10 mouse cellular contexts compared by ENCODE assay signal in genomic region chr4:127536952-127537351, GRCm38 (mm10).
DNase-seq lines count a peak whose midpoint lies in the region; TF ChIP-seq lines count a peak whose summit lies in the region.
"Had no signal": no experiment of that assay in that cellular context is flagged by ENCODE, and none has a peak within 500 bp of the region (broad histone marks: within the 10 kb centered on the region; RNA-seq: fewer than 3 reads in every experiment).

No protein-coding gene starts in this region.

- TF ChIP-seq RAD21 in MEL (IDR thresholded peaks at IDR 0.05; ENCODE audit: low read depth, low read length): no peak; the same call in 1 of the 2 replicates

- TF ChIP-seq POLR2A in heart, adult 2 months (IDR thresholded peaks at IDR 0.05; ENCODE audit: insufficient read depth, low read depth, low read length): no peak
- TF ChIP-seq POLR2A in MEL (IDR thresholded peaks at IDR 0.05; ENCODE audit: control insufficient read depth in 1 of 2, insufficient read depth in 1 of 2, low read depth in 1 of 2, low read length in 2 of 2, poor library complexity in 1 of 2): no peak

- DNase-seq in heart, adult 2 months: no peak
- no peak for DNase-seq in heart, adult 18-20 months
- peak; percentile 35 to 39 for DNase-seq in left cerebral cortex, postnatal 25 days (ENCODE audit: low spot score in 2 of 2)
- no peak for DNase-seq in left cerebral cortex, adult 18-20 months (ENCODE audit: low spot score in 2 of 2)
- DNase-seq in 416B (ENCODE audit: low read depth) (peak; percentile 8), MEL (ENCODE audit: low read depth, low spot score) (peak; percentile 6)
- no peak for DNase-seq in spleen, postnatal 14 days (ENCODE audit: low spot score in 2 of 2)
- no peak for DNase-seq in urinary bladder, adult 18-20 months (ENCODE audit: low spot score in 2 of 2)
- DNase-seq: heart, postnatal 36 days; spleen, adult 18-20 months had no signal

- no peaks in the 10 kb centered on the region for H3K9me3 ChIP-seq in MEL (replicated peaks; ENCODE audit: insufficient read depth, low read length)

- no peak for TF ChIP-seq EP300 in heart, adult 2 months (IDR thresholded peaks at IDR 0.05; ENCODE audit: insufficient read depth, low read depth, low read length)
- TF ChIP-seq EP300 in MEL (IDR thresholded peaks at IDR 0.05; ENCODE audit: low read depth in 1 of 2, low read length in 2 of 2): no peak

- H3K27me3 ChIP-seq in heart, adult 2 months (ENCODE audit: control insufficient read depth, insufficient read depth, low read length): no peaks in the 10 kb centered on the region
- no peaks in the 10 kb centered on the region for H3K27me3 ChIP-seq in MEL (ENCODE audit: control insufficient read depth in 1 of 2, insufficient read depth in 2 of 2, low read length in 2 of 2)

- H3K4me1 ChIP-seq in heart, adult 2 months (ENCODE audit: control insufficient read depth, insufficient read depth, low read length): no peaks in the 10 kb centered on the region
- no peaks in the 10 kb centered on the region for H3K4me1 ChIP-seq in MEL (ENCODE audit: control insufficient read depth in 1 of 2, insufficient read depth in 2 of 2, low read length in 2 of 2)

- peak; percentile 57 for TF ChIP-seq CTCF in heart, adult 2 months (IDR thresholded peaks at IDR 0.05)
- peak in 2 of 3 experiments; percentile 22 to 34; a peak in 1 of 6 replicates for TF ChIP-seq CTCF in MEL (IDR thresholded peaks at IDR 0.05 in 2 of 3, conservative IDR thresholded peaks at IDR 0.05 in 1 of 3; ENCODE audit: control insufficient read depth in 1 of 3, insufficient read depth in 1 of 3, low read depth in 2 of 3, low read length in 3 of 3, poor library complexity in 1 of 3, severe bottlenecking in 1 of 3)

- intact Hi-C loops in heart, adult 2 months (cut with DNase I): no loop called here
- intact Hi-C loops in left cerebral cortex, postnatal 25 days (cut with DNase I): loop anchor here (5.0 kb wide), 1 partner anchor 75 kb away; no protein-coding TSS in a partner anchor

- H3K79me2 ChIP-seq in heart, adult 2 months (replicated peaks; ENCODE audit: control insufficient read depth, insufficient read depth, low read length): no peaks in the 10 kb centered on the region
- no peaks in the 10 kb centered on the region for H3K79me2 ChIP-seq in MEL (ENCODE audit: control insufficient read depth, insufficient read depth, low read length, poor library complexity)

- 45% methylated on average over 5 of the region's 5 CpGs for WGBS in heart, adult 2 months

- H3K4me3 ChIP-seq in heart, adult 2 months: no peak overlapping the region
- no peak overlapping the region for H3K4me3 ChIP-seq in MEL (ENCODE audit: control insufficient read depth in 1 of 2, insufficient read depth in 1 of 2, low read depth in 2 of 2, low read length in 2 of 2)

- H3K9ac ChIP-seq in heart, adult 2 months (ENCODE audit: low read depth, low read length): no peak overlapping the region
- no peak overlapping the region for H3K9ac ChIP-seq in MEL (ENCODE audit: control insufficient read depth, low read depth, low read length, poor library complexity, severe bottlenecking)

- H3K36me3 ChIP-seq in heart, adult 2 months (ENCODE audit: control insufficient read depth, insufficient read depth, low read length): no peaks in the 10 kb centered on the region
- H3K36me3 ChIP-seq in MEL (ENCODE audit: control insufficient read depth in 1 of 2, insufficient read depth in 2 of 2, low read length in 2 of 2): no peaks in the 10 kb centered on the region

- no peak overlapping the region for H3K27ac ChIP-seq in heart, adult 2 months
- H3K27ac ChIP-seq in MEL (ENCODE audit: control insufficient read depth, low read depth, low read length): no peak overlapping the region

TF ChIP-seq in MEL, 35 proteins besides CTCF, POLR2A, EP300 and RAD21:
- TF ChIP-seq POLR2AphosphoS5 (IDR thresholded peaks at IDR 0.05; ENCODE audit: borderline replicate concordance, low read depth, low read length) (no peak), TCF12 (IDR thresholded peaks at IDR 0.05; ENCODE audit: low read depth, low read length) (no peak), GABPA (IDR thresholded peaks at IDR 0.05; ENCODE audit: low read depth, low read length) (no peak), SMC3 (IDR thresholded peaks at IDR 0.05; ENCODE audit: low read depth, low read length) (no peak), RCOR1 (IDR thresholded peaks at IDR 0.05; ENCODE audit: low read depth, low read length) (no peak), SIN3A (IDR thresholded peaks at IDR 0.05; ENCODE audit: low read length) (no peak), USF2 (IDR thresholded peaks at IDR 0.05; ENCODE audit: borderline replicate concordance in 1 of 2, insufficient read depth in 1 of 2, low read depth in 1 of 2, low read length in 2 of 2) (no peak), BHLHE40 (IDR thresholded peaks at IDR 0.05; ENCODE audit: borderline replicate concordance, low read depth, low read length) (no peak), TAL1 (IDR thresholded peaks at IDR 0.05; ENCODE audit: low read length) (no peak), GATA1 (IDR thresholded peaks at IDR 0.05; ENCODE audit: low read depth, low read length) (no peak), ELF1 (IDR thresholded peaks at IDR 0.05; ENCODE audit: low read depth, low read length) (no peak), ETS1 (IDR thresholded peaks at IDR 0.05; ENCODE audit: low read depth, low read length) (no peak), CHD2 (IDR thresholded peaks at IDR 0.05; ENCODE audit: low read length) (no peak)

Comparison
In these comparisons a context has a peak if more than half of its experiments do, and no peak if none do; other contexts are left out.
1. DNase-seq: peak in left cerebral cortex, postnatal 25 days (2 of 2), 416B (single experiment) and MEL (single experiment); none in heart, adult 2 months (0 of 2), heart, adult 18-20 months (0 of 2), left cerebral cortex, adult 18-20 months (0 of 2), spleen, postnatal 14 days (0 of 2) and urinary bladder, adult 18-20 months (0 of 2).